Mouse (Mus musculus) brain, embryonic 14.5 days (tissue): ENCODE results near the gene Lat.

Experiments
- CTCF ChIP-seq: fragments of 200-500 bp; IDR thresholded peaks from 2 replicates; pipeline ENCODE4 v1.5.1; 2012; ENCODE audit warnings: inconsistent platforms, mild to moderate bottlenecking, moderate library complexity, borderline replicate concordance; ENCODE audit not compliant: insufficient read depth, insufficient read length; ENCODE audit errors: extremely low read depth
- POLR2A ChIP-seq: fragments of 200-500 bp; IDR thresholded peaks from 2 replicates; pipeline ENCODE4 v1.6.1; 2012; ENCODE audit warnings: mild to moderate bottlenecking, inconsistent platforms, borderline replicate concordance; ENCODE audit not compliant: poor library complexity, insufficient read depth, insufficient read length, severe bottlenecking; ENCODE audit errors: extremely low read depth

DNA sequence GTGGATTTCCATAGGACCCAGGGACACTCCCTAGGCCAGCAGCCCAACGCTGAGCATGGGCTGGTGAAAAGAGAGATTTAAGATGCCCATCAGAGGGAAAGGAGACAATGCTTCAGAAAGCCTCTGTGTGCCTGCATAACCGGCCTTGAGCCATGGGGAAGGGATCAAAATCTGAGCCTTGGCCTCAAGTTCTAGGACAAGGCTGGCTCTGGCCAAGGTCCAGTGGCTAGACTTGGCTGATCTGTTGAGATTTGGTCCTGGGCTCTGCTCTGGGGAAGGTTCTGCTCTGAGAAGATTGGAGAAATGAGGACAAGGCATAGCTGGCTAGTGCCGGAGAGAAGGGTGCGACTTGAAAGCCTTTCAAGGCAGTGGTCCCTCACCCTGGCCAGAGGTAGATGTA lies 41.7 kb upstream of the Lat start:
- TF ChIP-seq CTCF (no peak), POLR2A (no peak)
